Mouse (Mus musculus): ENCODE measurements at regions not wholly inside any gene's neighbourhood (a gene's known extent, or its start where the extent isn't known, plus 50 kb on each side); places are given as distances from the start of the nearest gene placed in this dataset.

- DNase-seq (ENCODE audit: low read depth, low spot score): no peak
- Histone ChIP-seq H3K36me3 (ENCODE audit: control insufficient read depth in 1 of 2, insufficient read depth in 2 of 2, low read length in 2 of 2) (no peaks in the 10 kb centered on the region), H3K9me3 (replicated peaks; ENCODE audit: insufficient read depth, low read length) (no peaks in the 10 kb centered on the region), H3K9ac (ENCODE audit: control insufficient read depth, low read depth, low read length, poor library complexity, severe bottlenecking) (no peak overlapping the region), H3K79me2 (ENCODE audit: control insufficient read depth, insufficient read depth, low read length, poor library complexity) (no peaks in the 10 kb centered on the region), H3K27ac (ENCODE audit: control insufficient read depth, low read depth, low read length) (no peak overlapping the region), H3K4me3 (ENCODE audit: control insufficient read depth in 1 of 2, insufficient read depth in 1 of 2, low read depth in 2 of 2, low read length in 2 of 2) (no peak overlapping the region), H3K4me1 (ENCODE audit: control insufficient read depth in 1 of 2, insufficient read depth in 2 of 2, low read length in 2 of 2) (no peaks in the 10 kb centered on the region), H3K27me3 (ENCODE audit: control insufficient read depth in 1 of 2, insufficient read depth in 2 of 2, low read length in 2 of 2) (no peaks in the 10 kb centered on the region)
- no peak for TF ChIP-seq ZNF384 (IDR thresholded peaks at IDR 0.05; ENCODE audit: low read depth, low read length)
- TF ChIP-seq ZMIZ1 (IDR thresholded peaks at IDR 0.05; ENCODE audit: low read depth, low read length): no peak
- TF ChIP-seq KAT2A (conservative IDR thresholded peaks at IDR 0.05; ENCODE audit: low read depth, low read length): no peak
- no peak for TF ChIP-seq MYB (IDR thresholded peaks at IDR 0.05; ENCODE audit: low read depth, low read length)
- TF ChIP-seq MXI1 (IDR thresholded peaks at IDR 0.05; ENCODE audit: low read depth, low read length): no peak
- TF ChIP-seq POLR2AphosphoS5 (IDR thresholded peaks at IDR 0.05; ENCODE audit: borderline replicate concordance, low read depth, low read length): no peak
Observed at GRCm38 (mm10) chr15:65222504-65222903, 207.8 kb upstream of the Gm21961 start.

- Histone ChIP-seq H3K4me3 (ENCODE audit: control insufficient read depth in 1 of 2, insufficient read depth in 1 of 2, low read depth in 2 of 2, low read length in 2 of 2) (no peak overlapping the region), H3K9ac (ENCODE audit: control insufficient read depth, low read depth, low read length, poor library complexity, severe bottlenecking) (no peak overlapping the region), H3K36me3 (ENCODE audit: control insufficient read depth in 1 of 2, insufficient read depth in 2 of 2, low read length in 2 of 2) (no peaks in the 10 kb centered on the region), H3K4me1 (ENCODE audit: control insufficient read depth in 1 of 2, insufficient read depth in 2 of 2, low read length in 2 of 2) (no peaks in the 10 kb centered on the region), H3K9me3 (replicated peaks; ENCODE audit: insufficient read depth, low read length) (no peaks in the 10 kb centered on the region), H3K79me2 (ENCODE audit: control insufficient read depth, insufficient read depth, low read length, poor library complexity) (no peaks in the 10 kb centered on the region), H3K27ac (ENCODE audit: control insufficient read depth, low read depth, low read length) (no peak overlapping the region), H3K27me3 (ENCODE audit: control insufficient read depth in 1 of 2, insufficient read depth in 2 of 2, low read length in 2 of 2) (no peaks in the 10 kb centered on the region)
- no peak for DNase-seq (ENCODE audit: low read depth, low spot score)
- TF ChIP-seq HCFC1 (IDR thresholded peaks at IDR 0.05; ENCODE audit: low read depth, low read length) (no peak), MAFK (IDR thresholded peaks at IDR 0.05; ENCODE audit: borderline replicate concordance, low read depth, low read length) (no peak), CHD2 (IDR thresholded peaks at IDR 0.05; ENCODE audit: low read length) (no peak), NRF1 (IDR thresholded peaks at IDR 0.05; ENCODE audit: insufficient read depth, low read depth, low read length, poor library complexity, severe bottlenecking) (no peak), USF2 (IDR thresholded peaks at IDR 0.05; ENCODE audit: borderline replicate concordance in 1 of 2, insufficient read depth in 1 of 2, low read depth in 1 of 2, low read length in 2 of 2) (no peak), ETS1 (IDR thresholded peaks at IDR 0.05; ENCODE audit: low read depth, low read length) (no peak), SMC3 (IDR thresholded peaks at IDR 0.05; ENCODE audit: low read depth, low read length) (no peak), POLR2AphosphoS5 (IDR thresholded peaks at IDR 0.05; ENCODE audit: borderline replicate concordance, low read depth, low read length) (no peak), E2F4 (IDR thresholded peaks at IDR 0.05; ENCODE audit: borderline replicate concordance, low read depth, low read length) (no peak), UBTF (IDR thresholded peaks at IDR 0.05; ENCODE audit: borderline replicate concordance, insufficient read depth, low read depth, low read length) (no peak), CTCF (IDR thresholded peaks at IDR 0.05 in 2 of 3, conservative IDR thresholded peaks at IDR 0.05 in 1 of 3; ENCODE audit: control insufficient read depth in 1 of 3, insufficient read depth in 1 of 3, low read depth in 2 of 3, low read length in 3 of 3, poor library complexity in 1 of 3, severe bottlenecking in 1 of 3) (no peak)
Observed at GRCm38 (mm10) chr15:65217908-65218307, 203.2 kb upstream of the Gm21961 start.
